Mouse (Mus musculus): ENCODE measurements around the gene Hfe.

DNA sequence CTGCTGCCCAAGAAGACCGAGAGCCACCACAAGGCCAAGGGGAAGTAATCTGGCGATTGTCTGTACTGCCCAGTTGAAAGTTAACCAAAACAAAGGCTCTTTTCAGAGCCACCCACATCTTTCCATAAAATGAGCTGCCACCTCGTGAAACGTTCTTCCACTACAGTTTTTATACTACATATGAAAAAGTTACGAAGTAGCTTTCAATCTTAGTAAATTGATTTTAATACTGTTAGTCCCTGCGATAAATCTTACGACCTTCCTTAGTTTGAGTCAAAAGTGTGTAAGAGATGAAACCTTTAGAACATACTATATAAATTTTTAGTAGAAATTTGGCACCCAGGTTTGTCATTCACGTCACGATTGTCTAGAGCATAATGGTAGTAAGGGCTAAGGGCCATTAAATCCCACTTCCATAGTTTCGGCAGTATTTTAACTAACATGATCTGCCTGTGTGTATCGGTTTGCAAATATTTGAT, 40.9 kb upstream of the Hfe start:
- TF ChIP-seq CTCF (IDR thresholded peaks at IDR 0.05; ENCODE audit: borderline replicate concordance, extremely low read depth, insufficient read depth, insufficient read length) (no peak), POLR2A (IDR thresholded peaks at IDR 0.05; ENCODE audit: borderline replicate concordance, extremely low read depth, insufficient read depth, insufficient read length, poor library complexity, severe bottlenecking) (no peak)
